27 mouse cellular contexts compared by ENCODE assay signal in the genomic region with DNA sequence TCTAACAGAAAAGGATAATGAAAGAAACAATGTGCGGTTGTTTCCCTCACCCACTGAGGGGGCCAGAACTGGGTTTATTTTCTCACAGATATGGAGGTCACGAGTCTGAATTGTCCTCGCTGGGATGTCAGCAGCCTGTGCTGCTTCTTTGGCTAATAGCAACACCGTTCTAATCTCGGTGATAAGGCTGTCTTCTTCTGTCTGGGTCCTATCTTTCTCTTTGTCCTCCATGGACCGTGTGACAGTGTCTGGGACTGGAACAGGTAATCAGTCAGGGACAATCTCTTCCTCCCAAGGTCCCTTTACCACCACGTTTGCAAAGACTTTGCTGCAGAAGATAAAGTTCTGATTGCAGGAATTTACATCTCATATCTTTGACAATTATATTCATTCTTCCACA. TPM values are rescaled to one million over a fixed set of nuclear protein-coding genes. Genes with fewer than 3 reads are reported as not detected.
DNase-seq lines count a peak whose midpoint lies in the region; ATAC-seq and TF ChIP-seq lines count a peak whose summit lies in the region.
"Had no signal": no experiment of that assay in that cellular context is flagged by ENCODE, and none has a peak within 500 bp of the region (broad histone marks: within the 10 kb centered on the region; RNA-seq: fewer than 3 reads in every experiment).

No protein-coding gene starts in this region.

- DNase-seq in heart, postnatal 14 days = no peak
- DNase-seq in retina, postnatal 1 day = peak; percentile 37
- DNase-seq in retina, embryonic 14.5 days (ENCODE audit: low spot score) = no peak
- DNase-seq: adrenal gland, postnatal 14 days; cerebellum, adult 11 months; cerebellum, adult 9-10 months; cerebellum, postnatal 36 days; gastrocnemius, postnatal 14 days; heart, adult 2 months; kidney, adult 8-10 months; kidney, postnatal 4 days; left cerebral cortex, postnatal 4 days; liver; right cerebral cortex, adult 18-20 months; spleen, adult 18-20 months; thymus, adult 2 months; thymus, postnatal 36 days had no signal

- TF ChIP-seq CTCF in intestine, postnatal 0 days (IDR thresholded peaks at IDR 0.05; ENCODE audit: low read depth) = no peak

- H3K27me3 ChIP-seq in heart, embryonic 11.5 days (ENCODE audit: control insufficient read depth, insufficient read depth, low read length) = no peaks in the 10 kb centered on the region
- no peaks in the 10 kb centered on the region for H3K27me3 ChIP-seq in intestine, postnatal 0 days (replicated peaks; ENCODE audit: control insufficient read depth, insufficient read depth, low read length)
- H3K27me3 ChIP-seq in intestine, embryonic 15.5 days (replicated peaks) = no peaks in the 10 kb centered on the region
- H3K27me3 ChIP-seq: forebrain, embryonic 13.5 days; lung, embryonic 15.5 days had no signal

- 18% methylated on average over 7 of the region's 7 CpGs for WGBS in heart, embryonic 11.5 days (ENCODE audit: insufficient replicate concordance)
- 30% methylated on average over 7 of the region's 7 CpGs for WGBS in intestine, postnatal 0 days
- WGBS in intestine, embryonic 15.5 days = 42% methylated on average over 7 of the region's 7 CpGs

- no peaks in the 10 kb centered on the region for H3K36me3 ChIP-seq in heart, embryonic 11.5 days (ENCODE audit: control insufficient read depth, insufficient read depth, low read length)
- no peaks in the 10 kb centered on the region for H3K36me3 ChIP-seq in intestine, postnatal 0 days (ENCODE audit: control insufficient read depth, insufficient read depth)
- H3K36me3 ChIP-seq in intestine, embryonic 15.5 days = no peaks in the 10 kb centered on the region
- H3K36me3 ChIP-seq: lung, embryonic 15.5 days had no signal

- H3K4me1 ChIP-seq in heart, embryonic 11.5 days (ENCODE audit: control insufficient read depth, insufficient read depth, low read length) = peaks cover 11% of the 10 kb centered on the region
- H3K4me1 ChIP-seq in intestine, postnatal 0 days (replicated peaks; ENCODE audit: control insufficient read depth, insufficient read depth, low read length) = no peaks in the 10 kb centered on the region
- no peaks in the 10 kb centered on the region for H3K4me1 ChIP-seq in intestine, embryonic 15.5 days (replicated peaks)

- H3K4me2 ChIP-seq in heart, embryonic 11.5 days = peak overlapping the region; percentile 30
- H3K4me2 ChIP-seq in intestine, postnatal 0 days (replicated peaks; ENCODE audit: low read depth) = 0 out of 2 replicates have a peak overlapping the region, but pooled peaks have one; percentile 9
- no peak overlapping the region for H3K4me2 ChIP-seq in intestine, embryonic 15.5 days (replicated peaks)
- H3K4me2 ChIP-seq: forebrain, embryonic 13.5 days; lung, embryonic 15.5 days; midbrain, embryonic 11.5 days had no signal

- no peak overlapping the region for H3K4me3 ChIP-seq in heart, embryonic 11.5 days (ENCODE audit: low read depth, low read length)
- no peak overlapping the region for H3K4me3 ChIP-seq in intestine, postnatal 0 days (ENCODE audit: low read depth, low read length)
- H3K4me3 ChIP-seq in intestine, embryonic 15.5 days (replicated peaks) = no peak overlapping the region
- H3K4me3 ChIP-seq: forebrain, embryonic 13.5 days; heart, adult 2 months; lung, embryonic 15.5 days had no signal

- no peak overlapping the region for H3K27ac ChIP-seq in heart, embryonic 11.5 days (ENCODE audit: low read depth, low read length)
- no peak overlapping the region for H3K27ac ChIP-seq in intestine, postnatal 0 days (ENCODE audit: low read depth, low read length)
- H3K27ac ChIP-seq in intestine, embryonic 15.5 days = no peak overlapping the region
- H3K27ac ChIP-seq: forebrain, embryonic 13.5 days; heart, adult 2 months; kidney, postnatal 0 days; lung, embryonic 15.5 days had no signal

- no peaks in the 10 kb centered on the region for H3K9me3 ChIP-seq in heart, embryonic 11.5 days (replicated peaks; ENCODE audit: control insufficient read depth, low read length)
- no peaks in the 10 kb centered on the region for H3K9me3 ChIP-seq in intestine, postnatal 0 days (ENCODE audit: control insufficient read depth)
- H3K9me3 ChIP-seq in intestine, embryonic 15.5 days = no peaks in the 10 kb centered on the region
- H3K9me3 ChIP-seq: forebrain, embryonic 13.5 days; lung, embryonic 15.5 days had no signal

- intact Hi-C loops in heart, postnatal 14 days (cut with DNase I) = no loop called here

- 0 out of 2 replicates have a peak, but pooled peaks have one; percentile 50 for ATAC-seq in heart, embryonic 11.5 days (replicated peaks; ENCODE audit: insufficient number of reproducible peaks, low FRiP score, low TSS enrichment)
- peak; percentile 7; the same call in 1 of the 2 replicates for ATAC-seq in intestine, postnatal 0 days
- ATAC-seq in intestine, embryonic 15.5 days = no peak
- ATAC-seq in granulocyte monocyte progenitor cell, adult 5-6 weeks (replicated peaks; ENCODE audit: poor library complexity, severe bottlenecking) = no peak
- ATAC-seq: forebrain, embryonic 13.5 days; hindbrain, embryonic 16.5 days; midbrain, embryonic 16.5 days had no signal

- H3K9ac ChIP-seq in heart, embryonic 11.5 days (ENCODE audit: low read depth, low read length) = no peak overlapping the region
- H3K9ac ChIP-seq in intestine, postnatal 0 days (ENCODE audit: low read depth, low read length) = no peak overlapping the region
- H3K9ac ChIP-seq in intestine, embryonic 15.5 days = no peak overlapping the region
- H3K9ac ChIP-seq: forebrain, embryonic 13.5 days; lung, embryonic 15.5 days had no signal

RNA-seq across cellular contexts. Expression of a gene that starts 4.5 kb away (rescaled TPM):
- polyA plus RNA-seq in heart, embryonic 11.5 days (2014; fragmentation: Nextera tagmentation; extraction: Ambion mirVana) = 296 and 339 TPM in 2 replicates
- 100 to 1,000 TPM; 260 to 267 TPM for total RNA-seq in heart, postnatal 14 days (2021)
- polyA plus RNA-seq in intestine, postnatal 0 days (2015; fragmentation: Nextera tagmentation; extraction: Ambion mirVana) = 1,058 and 1,193 TPM in 2 replicates
- polyA plus RNA-seq in intestine, embryonic 15.5 days (2015; fragmentation: Nextera tagmentation; extraction: Ambion mirVana) = 195 and 213 TPM in 2 replicates
- 9.3 and 43.6 TPM in 2 replicates for total RNA-seq in granulocyte monocyte progenitor cell, adult 5-6 weeks (2014; fragmentation: Nextera tagmentation)
- 23.3 and 53.2 TPM in 2 replicates for total RNA-seq in granulocyte monocyte progenitor cell, adult 5-6 weeks (2017)

RNA-seq across cellular contexts. Expression of a gene that starts 57.0 kb away (rescaled TPM):
- polyA plus RNA-seq in heart, embryonic 11.5 days (2014; fragmentation: Nextera tagmentation; extraction: Ambion mirVana) = 4.4 and 4.7 TPM in 2 replicates
- 1 to 10 TPM; 3.4 to 5.0 TPM for total RNA-seq in heart, postnatal 14 days (2021)
- polyA plus RNA-seq in intestine, postnatal 0 days (2015; fragmentation: Nextera tagmentation; extraction: Ambion mirVana) = 4.1 and 4.3 TPM in 2 replicates
- polyA plus RNA-seq in intestine, embryonic 15.5 days (2015; fragmentation: Nextera tagmentation; extraction: Ambion mirVana) = 7.9 and 8.6 TPM in 2 replicates
- 1.5 and 4.1 TPM in 2 replicates for total RNA-seq in granulocyte monocyte progenitor cell, adult 5-6 weeks (2014; fragmentation: Nextera tagmentation)
- 2.5 and 3.3 TPM in 2 replicates for total RNA-seq in granulocyte monocyte progenitor cell, adult 5-6 weeks (2017)

Comparison
In these comparisons a context has a peak if more than half of its experiments do, and no peak if none do; other contexts are left out.
1. ATAC-seq: peak in heart, embryonic 11.5 days (single experiment) and intestine, postnatal 0 days (single experiment); none in intestine, embryonic 15.5 days (single experiment) and granulocyte monocyte progenitor cell, adult 5-6 weeks (single experiment).